Mouse (Mus musculus) gonadal fat pad, adult 2 months (tissue): Measurements from ENCODE around the gene Clk4. TPM values are rescaled to one million over a fixed set of nuclear protein-coding genes. Genes with fewer than 3 reads are reported as not detected.

Source experiments
- DNase-seq: peaks from one replicate; pipeline ENCODE4 v3.0.0-alpha.2; 2012; ENCODE audit warnings: low read depth
- polyA plus RNA-seq: library from polyadenylated mRNA; depleted of rRNA; stranded (reverse); fragments of >200 nt; gene quantifications from 2 replicates; pipeline ENCODE4 v1.2.3, GENCODE M21; 2012; rRNA removed

Clk4 gene
- polyA plus RNA-seq, 1 experiment: 44.4 TPM

DNA sequence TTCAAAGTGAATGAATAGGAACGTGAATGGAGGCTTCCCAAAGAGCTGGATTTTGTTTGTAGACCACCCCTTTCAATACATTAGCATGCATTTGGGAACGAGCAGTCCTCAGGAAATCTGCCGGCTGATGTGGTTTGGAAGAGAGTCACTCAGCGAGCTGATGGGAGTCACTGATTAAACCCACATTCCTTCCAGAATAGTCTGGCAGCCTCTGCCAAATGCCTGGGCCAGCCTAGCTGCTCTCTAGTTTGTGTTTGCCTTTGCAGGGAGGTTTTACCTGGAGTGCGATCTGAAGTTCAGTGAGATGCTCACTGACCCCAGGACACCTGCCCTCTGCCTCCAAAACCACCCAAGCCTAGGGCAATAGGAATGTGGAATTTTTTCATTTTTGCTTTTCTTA, 46.8 kb downstream of the Clk4 start:
- no peak for DNase-seq

- DNase-seq: no peak
These were observed 50.3 kb downstream of the Clk4 start for GRCm38 (mm10) chr11:51311846-51312245.

GRCm38 (mm10) chr11:51315991-51316810, 54.7 kb downstream of the Clk4 start:
- DNase-seq: no peak

DNA sequence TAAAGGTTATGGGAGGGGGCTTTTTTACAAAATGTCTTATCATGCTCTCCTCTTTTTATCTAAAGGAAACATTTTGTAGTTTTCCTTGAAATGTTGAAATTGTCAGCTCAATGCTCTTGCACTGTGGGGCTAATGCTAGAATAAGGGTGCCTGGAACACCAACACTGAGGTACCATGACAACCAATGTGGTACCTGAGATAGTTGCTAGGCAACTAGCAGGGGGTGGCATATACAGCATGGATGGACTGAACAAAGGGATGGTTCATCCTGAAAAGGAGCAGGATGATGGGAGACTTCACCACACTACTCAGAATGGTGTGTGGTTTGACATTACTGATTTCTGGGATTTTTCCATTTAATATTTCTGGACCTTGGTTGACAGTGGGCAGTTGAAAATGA, 59.1 kb downstream of the Clk4 start:
- DNase-seq: no peak

- no peak for DNase-seq
These were observed 65.4 kb downstream of the Clk4 start for GRCm38 (mm10) chr11:51326908-51327307.

GRCm38 (mm10) chr11:51328387-51328942, 66.9 kb downstream of the Clk4 start:
- no peak for DNase-seq

- DNase-seq: no peak
These were observed 68.5 kb downstream of the Clk4 start for GRCm38 (mm10) chr11:51329837-51330714.

Other genes starting within 250 kb of the Clk4 start
- not detected in 2 replicates for gene Olfr54, start 247.5 kb upstream of the Clk4 start, polyA plus RNA-seq
- not detected in 2 replicates for gene Olfr1375, start 213.6 kb upstream of the Clk4 start, polyA plus RNA-seq
- 2.3 and 3.0 TPM in 2 replicates for gene Zfp354a, start 202.5 kb upstream of the Clk4 start, polyA plus RNA-seq
- gene Gm12569, start 41.3 kb upstream of the Clk4 start, polyA plus RNA-seq: 0.11 TPM in 1 of 2 replicates, not detected in the other
- 2.1 and 2.2 TPM in 2 replicates for gene BC049762, start 1.3 kb downstream of the Clk4 start, polyA plus RNA-seq
- gene Col23a1, start 28.2 kb downstream of the Clk4 start, polyA plus RNA-seq: 8.0 and 9.8 TPM in 2 replicates